Mouse (Mus musculus) left cerebral cortex, adult 18-20 months (tissue): ENCODE measurements around the gene Il21r. TPM values are rescaled to one million over a fixed set of nuclear protein-coding genes. Genes with fewer than 3 reads are reported as not detected.
A peak's percentile ranks its signal among the peaks of the same experiment; 100 is the strongest.

Source experiments
- DNase-seq, 2 experiments: peaks; one replicate each; pipeline ENCODE4 v3.0.0; 2021 to 2022; ENCODE audit warnings: low spot score in 2 of 2, mixed read lengths in 1 of 2
- total RNA-seq, 2 experiments: library from RNA; stranded (reverse); gene quantifications; 2 replicates each; pipeline ENCODE4 v1.2.3; 2021

The Il21r gene
- total RNA-seq, 2 experiments from 2014 or later: 1.2 to 1.5 TPM

DNA sequence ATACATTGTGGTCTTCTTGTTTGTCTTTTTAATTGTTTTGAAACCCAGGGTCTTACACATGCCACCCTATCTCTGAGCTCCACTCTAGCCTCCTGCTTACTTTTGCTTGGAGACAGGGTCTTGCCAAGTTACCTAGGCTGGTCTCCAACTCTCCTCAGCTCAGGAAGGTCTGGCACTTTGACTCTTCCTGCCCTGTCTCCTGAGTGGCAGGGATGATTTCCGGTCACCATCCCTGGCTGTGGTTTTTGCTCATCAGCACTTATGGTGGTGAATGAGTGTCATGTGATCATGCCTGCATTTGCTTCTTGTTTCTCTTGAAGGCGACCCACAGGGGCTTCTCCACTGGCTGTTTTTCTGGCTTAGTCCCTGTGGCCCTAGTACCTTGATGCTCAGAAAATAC lies 29.4 kb upstream of the Il21r start:
- DNase-seq: no peak

DNA sequence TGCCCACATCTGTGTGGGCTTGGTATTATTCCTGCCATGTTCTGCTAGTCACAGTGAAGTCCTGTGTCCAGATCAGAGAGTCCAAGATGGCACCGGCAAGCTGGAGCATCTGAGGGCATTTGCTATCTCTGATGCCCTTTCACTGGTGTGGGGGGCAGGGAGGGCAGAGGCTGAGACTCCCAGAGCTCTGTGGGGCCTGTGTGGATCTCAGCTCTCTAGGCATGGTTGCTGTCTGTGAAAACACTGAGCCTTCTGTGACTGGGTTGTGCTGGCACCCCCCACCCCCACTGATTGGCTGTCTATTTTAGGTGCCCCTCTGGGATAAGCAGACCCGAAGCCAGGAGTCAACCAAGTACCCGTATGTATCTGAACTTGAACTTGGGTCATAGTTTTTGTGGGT lies 28.4 kb upstream of the Il21r start:
- DNase-seq: no peak

DNA sequence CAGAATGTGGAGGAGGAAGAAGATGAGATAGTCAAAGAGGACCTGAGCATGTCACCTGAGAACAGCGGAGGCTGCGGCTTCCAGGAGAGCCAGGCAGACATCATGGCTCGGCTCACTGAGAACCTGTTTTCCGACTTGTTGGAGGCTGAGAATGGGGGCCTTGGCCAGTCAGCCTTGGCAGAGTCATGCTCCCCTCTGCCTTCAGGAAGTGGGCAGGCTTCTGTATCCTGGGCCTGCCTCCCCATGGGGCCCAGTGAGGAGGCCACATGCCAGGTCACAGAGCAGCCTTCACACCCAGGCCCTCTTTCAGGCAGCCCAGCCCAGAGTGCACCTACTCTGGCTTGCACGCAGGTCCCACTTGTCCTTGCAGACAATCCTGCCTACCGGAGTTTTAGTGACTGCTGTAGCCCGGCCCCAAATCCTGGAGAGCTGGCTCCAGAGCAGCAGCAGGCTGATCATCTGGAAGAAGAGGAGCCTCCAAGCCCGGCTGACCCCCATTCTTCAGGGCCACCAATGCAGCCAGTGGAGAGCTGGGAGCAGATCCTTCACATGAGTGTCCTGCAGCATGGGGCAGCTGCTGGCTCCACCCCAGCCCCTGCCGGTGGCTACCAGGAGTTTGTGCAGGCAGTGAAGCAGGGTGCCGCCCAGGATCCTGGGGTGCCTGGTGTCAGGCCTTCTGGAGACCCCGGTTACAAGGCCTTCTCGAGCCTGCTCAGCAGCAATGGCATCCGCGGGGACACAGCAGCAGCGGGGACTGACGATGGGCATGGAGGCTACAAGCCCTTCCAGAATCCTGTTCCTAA lies 27.3 kb upstream of the Il21r start:
- DNase-seq: no peak

DNA sequence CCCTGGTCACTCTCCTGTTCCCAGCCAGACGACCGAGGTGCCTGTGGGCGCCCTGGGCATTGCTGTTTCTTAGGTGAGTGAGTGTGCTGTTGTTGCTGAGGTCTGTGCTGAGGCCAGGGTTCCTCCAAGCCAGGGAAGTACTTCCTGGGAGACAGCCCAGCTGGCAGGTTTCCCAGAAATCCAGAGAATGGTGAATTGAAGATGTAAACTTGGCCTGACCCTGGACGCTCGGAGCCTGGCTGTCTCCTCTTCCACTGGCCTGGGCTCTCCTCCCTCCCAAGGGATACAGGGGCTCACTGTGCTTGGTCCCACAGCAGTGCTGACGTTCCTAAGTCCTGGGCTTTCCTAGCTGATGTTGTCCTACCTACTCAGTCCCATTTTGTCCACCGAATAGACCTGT lies 26.2 kb upstream of the Il21r start:
- DNase-seq: no peak

DNA sequence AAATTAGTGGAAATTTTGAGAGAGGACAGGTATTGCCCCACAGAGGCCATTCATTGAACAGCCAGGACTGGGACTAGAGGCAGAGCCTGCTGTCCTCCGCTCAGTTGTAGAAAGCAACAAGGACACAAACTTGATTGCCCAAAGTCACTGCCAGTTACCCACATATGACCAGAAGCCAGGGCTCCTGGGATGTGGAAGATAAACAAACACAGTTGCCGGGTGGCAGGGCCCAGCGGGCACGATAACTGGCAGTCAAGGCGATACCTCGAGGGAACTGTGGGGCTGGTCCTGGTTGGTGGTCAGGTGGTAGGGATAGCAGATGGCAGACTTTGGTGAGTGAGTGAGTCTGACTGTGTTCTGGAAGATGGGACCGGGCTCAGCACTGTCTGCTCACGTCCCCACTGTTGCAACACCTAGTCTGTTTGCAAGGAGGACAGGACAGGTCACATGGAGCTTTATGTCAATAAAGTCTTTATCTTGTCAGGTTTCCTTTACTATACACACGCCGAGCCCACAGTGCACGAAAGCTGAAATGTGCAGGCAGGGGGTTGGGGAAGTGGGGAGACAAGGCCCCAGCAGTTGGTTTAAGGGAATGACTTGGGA lies 25.6 kb upstream of the Il21r start:
- DNase-seq: no peak

DNA sequence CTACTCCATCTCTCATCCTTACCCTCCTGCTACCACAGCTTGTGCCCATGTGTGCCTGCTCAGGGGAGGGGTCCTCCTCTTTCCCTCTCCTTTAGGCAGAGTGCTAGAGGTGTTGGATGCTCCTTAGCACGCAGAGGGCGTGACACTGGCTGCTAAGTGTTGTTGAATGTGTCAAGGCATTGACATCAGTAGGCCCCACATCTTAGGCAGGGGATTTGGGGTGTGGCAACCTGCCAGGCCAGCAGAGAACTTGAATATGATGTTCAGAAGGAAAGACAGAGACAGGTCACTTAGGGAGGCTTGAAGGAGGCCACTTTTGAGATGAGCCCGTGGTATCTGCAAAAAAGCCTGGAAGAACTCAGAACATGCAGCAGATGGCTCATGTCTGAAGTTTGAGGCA lies 25.1 kb upstream of the Il21r start:
- DNase-seq: no peak

DNA sequence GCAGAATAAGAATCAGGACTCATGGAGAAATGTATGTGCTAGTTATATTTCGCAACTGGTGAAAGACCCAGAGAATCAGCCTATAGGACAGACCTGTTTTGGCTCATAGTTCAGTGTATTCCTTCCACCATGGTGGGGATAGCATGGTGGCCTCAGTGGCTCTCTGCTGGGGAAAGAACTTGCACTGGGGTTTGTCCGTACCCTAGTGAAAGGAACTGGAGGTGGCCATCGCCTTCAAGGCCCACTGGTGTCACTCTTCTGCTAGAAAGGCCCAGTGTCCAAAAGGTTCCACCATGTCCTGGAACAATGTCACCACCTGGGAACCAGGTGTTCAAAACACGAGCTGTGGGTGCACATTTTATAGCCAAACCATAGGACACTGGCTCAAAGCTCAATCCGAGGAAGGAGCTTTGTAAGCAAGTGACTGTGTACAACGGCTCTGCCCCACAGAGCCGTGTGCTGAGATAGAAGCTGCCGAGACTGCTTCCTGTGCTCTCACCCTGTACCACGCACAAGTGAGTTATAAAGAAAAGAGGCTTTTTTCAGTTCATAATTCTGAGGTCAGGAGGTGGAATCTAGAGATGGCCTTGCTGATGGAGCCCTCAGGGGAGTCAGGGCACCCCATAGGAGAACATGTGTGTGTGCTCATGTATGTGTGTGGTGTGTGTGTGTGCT lies 23.5 kb upstream of the Il21r start:
- no peak for DNase-seq

DNA sequence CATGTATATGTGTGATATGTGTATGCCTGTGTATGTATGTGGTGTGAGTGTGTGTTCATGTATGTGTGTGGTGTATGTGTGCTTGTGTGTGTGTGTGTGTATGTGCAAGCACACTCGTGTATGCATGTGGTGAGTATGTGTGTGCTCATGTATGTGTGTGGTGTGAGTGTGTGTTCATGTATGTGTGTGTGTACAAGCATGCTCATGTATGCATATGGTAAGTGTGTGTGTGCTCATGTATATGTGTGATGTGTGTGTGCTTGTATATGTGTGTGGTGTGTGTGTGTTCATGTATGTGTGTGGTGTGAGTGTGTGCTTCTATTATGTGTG lies 23.0 kb upstream of the Il21r start:
- DNase-seq: no peak

DNA sequence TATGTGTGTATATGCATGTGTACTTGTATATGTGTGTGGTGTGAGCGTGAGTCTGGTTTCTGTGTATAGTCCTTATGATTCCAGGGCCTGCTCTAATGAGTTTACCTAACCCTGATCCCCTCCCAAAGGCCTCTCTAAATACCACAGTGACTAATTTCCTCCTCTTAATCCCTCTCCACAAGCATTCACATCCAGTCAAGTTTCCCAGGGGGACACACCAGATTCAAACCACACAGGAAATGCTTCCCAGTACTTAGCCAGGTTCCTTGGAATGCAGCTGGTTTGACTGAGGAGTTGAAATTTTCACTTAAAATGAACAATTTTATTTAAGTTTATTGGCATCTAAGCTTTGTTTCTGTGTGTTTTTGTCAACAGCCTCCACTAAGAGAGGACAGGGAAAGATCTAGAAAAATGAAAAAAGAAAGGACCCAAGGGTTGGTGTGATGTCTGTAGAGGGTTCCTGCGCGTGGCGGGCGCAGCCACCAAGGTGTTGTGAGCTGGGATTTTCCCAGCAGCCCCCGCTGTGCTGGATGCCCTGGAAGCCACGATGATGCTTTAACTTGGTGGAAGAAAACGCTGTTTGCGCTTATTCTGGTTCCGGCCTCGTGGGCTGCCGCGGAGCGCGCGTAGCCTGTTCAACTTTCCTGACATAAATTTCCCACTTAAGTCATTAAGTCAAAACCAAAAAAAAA lies 22.5 kb upstream of the Il21r start:
- peak in 1 of 2 experiments; percentile 15 for DNase-seq

DNA sequence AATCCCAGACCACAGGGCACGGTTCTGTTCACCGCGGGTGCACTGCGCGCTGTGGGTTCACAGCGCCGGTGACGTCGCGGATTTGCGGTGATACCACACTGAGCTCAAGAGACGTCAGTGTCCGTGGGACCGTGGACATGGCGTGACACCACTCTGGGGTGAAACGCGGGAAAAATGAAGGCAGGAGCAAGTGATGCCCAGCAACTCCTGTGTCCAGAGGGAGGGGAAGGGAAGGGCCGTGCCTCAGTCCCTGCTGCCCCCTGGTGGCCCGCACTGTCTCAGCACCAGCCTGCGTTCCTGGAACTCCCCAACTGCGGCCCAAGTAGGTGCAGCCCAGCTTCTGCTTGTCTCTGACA lies 21.9 kb upstream of the Il21r start:
- DNase-seq: peak; percentile 90 to 93

DNA sequence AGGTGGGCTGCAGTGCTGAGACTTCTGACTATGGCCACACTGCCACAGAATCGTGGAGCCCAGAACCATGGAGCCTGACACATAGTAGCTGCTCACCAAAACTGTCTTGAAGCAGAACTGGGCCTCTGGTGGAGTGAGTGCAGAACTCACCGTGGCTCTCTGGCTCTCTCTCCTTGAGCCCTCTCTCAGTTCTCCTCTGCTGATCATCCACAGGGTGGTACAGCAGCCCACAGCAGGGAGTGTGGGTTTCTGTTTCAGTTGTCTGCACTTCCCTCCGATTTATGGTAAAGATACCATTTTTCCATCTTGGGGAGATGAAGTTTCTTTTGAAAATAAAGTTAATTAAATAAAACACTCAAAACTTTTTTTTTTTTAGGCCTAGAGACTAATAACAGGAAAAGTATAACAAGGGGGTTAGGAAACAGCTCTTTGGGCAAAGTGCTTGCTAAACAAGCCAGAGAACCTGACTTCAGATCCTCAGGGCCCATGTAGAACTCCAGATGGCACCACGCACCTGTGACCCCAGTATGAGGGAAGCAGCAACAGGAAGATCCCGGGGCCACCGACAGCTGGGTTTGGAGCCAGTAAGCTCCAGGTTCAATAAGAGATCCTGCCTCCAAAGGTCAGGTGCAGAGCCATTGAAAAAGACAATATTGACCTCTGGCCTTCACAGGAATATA lies 19.8 kb upstream of the Il21r start:
- DNase-seq: no peak

DNA sequence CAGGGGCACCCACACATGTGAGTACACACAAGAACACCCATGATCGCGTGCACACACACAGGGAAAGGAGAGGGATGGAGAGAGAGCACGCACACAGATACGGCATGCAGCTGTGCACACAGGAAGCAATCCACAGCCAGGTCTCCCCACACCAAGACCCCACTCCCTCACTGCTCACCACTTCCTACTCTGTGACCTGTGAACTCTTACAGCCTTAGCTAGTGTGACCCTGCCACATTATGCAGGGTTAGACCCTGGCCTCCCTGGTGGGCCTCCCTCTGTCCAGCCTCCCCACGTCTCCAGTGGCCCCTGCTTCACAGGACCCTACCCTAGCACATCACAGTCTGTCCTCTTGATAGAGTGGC lies 19.2 kb upstream of the Il21r start:
- DNase-seq: no peak

DNA sequence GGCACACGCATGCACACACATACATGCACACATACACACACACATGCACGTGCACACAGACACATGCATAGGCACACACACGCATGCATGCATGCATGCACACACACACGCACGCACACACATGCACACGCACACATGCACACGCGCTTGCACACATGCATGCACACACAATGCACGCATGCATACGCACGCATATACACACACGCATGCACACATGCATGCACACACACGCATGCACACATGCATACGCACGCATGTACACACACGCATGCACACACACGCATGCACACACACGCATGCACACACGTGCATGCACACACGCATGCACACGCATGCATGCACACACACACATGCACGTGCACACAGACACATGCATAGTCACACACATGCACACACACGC lies 16.9 kb upstream of the Il21r start:
- no peak for DNase-seq

DNA sequence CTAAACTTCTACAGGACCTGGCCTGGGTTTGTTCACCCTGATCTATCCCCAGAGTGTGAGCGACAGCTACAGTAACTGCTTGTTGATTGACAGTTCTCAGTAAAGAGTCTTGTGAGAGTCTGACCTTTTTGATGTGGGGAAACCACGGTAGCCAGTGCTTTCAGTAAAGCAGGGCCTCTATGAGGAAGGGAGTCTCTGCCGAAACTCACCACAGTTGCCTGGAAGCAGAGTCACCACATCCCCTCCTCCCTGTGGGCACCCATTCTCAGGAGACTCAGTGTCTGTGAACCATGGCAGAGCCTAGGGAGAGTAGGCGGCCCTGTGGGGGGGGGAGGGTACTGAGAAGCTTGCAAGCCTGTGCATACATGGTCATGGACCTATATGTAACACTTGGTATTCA lies 14.5 kb upstream of the Il21r start:
- no peak for DNase-seq

DNA sequence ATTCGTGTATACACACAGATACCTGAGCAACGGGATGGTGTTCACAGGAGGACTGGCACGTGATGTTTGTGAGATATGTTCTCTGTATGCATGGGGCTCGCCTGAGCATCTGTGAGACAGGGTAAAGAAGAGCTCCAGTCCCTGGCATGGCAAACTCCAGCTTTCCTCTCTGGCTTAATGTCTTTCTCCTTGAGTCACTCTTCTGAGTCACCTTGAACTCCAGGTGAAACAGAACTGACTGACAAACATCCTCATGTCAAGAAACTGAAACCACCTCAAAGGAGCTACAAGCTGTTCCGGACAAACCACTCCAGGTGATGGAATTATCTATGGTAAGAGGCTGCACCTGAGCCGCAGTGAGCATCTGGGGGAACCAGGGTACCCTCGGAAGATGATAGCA lies 13.3 kb upstream of the Il21r start:
- DNase-seq: no peak

DNA sequence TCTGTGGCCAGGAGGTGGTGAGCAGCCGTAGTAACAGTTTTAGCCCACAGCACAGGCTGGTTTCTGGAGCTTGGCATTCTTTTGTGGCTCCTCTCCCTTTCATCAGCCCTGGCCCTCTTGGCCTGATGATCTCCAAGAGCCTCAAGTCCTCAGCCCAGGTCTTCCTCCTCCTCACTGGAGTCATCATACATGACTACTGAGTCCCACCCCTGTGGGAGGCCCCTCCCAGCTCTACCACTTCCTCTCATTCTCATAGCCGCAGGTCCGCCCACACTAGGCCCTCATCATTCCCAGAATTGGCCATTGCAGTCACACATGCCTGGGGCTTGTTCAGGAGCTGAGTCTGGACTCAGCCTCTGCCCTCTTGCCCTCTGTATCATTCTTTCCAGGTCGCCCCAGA lies 9.4 kb upstream of the Il21r start:
- DNase-seq: no peak

DNA sequence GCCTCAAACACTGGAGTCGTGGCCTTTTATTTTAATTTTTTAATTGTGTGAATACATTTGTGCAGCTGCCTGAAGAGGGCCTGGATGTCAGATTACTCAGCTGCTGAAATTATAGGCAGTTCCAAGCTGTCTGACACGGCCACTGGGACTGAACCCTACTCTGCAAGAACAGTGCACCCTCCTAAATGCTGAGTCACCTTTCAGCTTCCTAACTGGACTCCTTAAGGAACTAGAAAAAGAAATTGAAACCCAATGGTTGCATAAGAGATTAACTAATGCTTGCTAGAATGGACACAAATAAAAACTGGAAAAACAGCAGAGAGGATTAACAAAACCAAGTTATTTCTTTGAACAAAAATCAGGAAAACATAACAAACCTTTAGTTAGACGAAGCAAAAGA lies 6.8 kb upstream of the Il21r start:
- DNase-seq: no peak

DNA sequence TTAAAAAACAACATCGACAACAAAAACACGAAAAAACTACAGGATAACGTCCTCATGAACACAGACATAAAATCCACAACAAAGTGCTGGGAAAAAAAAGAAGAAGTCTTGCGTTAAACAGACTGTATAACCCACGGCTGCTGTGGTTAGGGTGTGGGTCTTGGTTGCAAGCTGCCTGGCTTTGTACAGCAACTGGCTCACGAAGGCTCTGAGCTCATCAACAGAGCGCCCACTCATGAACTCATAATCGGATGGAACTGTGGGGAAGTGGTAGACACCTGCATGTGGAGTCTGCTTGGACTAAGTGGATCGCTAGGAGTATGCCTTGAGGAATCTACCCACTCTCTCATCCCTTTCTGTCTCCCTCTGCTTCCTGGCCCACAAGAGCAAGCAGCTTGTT lies 6.1 kb upstream of the Il21r start:
- DNase-seq: no peak

DNA sequence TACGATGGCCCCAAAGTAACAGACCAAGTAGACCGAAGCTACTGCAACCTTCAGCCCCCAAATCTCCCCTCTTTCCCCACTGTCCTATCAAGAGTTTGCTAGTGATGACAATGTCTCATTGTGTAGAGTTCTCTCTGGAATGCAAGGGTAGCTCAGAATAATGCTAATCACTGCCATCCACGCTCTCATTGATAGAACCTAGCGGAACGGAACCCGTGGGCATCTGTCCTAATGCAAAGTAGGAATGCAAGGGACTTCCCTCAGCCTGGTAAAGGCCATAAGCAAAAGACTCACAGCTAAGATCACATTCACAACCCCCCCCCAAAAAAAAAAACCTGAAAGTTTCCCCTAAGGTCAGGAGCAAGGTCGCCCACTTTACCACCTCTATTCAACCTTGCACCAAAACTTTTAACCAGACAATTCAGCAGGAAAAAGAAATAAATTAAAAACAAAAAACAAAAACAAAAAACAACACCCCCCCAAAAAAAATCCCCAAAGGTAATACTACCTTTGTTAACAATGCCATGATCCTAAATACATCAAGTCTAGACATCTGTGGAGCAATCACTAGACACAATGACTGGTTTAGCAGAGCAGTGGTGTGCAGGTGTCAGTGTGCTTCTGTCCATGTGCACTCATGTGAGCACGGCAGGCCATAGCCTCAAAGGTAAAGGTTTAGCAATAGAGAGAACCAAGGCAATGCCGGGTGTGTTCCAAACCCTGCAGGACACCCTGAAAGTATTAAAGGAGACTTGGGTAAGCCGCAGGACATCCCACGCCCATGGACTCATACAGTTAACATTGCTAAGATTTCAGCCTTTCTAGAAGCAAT lies 5.5 kb upstream of the Il21r start:
- DNase-seq: no peak

DNA sequence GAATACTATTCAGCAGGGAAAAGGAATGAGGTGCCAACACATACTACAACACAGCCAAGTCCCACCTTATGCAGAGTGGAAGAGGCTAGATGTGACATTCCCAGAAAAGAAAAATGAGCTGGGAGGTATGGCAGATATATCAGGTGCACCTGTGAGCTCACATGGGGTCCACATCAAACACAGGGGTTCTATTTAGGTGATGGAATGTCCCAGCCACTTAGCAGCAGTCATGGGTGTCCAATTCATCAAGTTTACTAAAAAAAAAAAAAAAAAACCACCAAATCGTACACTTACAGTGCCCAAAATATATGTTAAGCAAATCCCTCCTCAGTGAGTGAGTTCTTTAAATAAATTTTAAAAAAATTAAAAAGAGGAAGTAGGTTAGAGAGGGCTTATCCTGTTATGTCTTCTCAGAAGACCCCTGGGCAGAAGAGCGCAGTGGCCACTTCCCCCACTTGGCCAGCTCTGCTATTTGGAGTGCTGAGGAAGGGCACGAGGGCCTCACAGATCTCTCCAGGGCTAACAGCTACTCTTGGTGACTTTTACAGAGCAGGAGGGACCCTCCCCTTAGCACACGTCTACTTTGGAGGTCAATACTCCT lies 3.8 kb upstream of the Il21r start:
- no peak for DNase-seq
